Mouse (Mus musculus) retina, postnatal 1 day (tissue): Measurements from ENCODE around the gene Zcchc7.
"Not testable (repeated sequence)": the region's sequence is repeated elsewhere in the genome, so short reads cannot be mapped to it uniquely, and the experiment has no call there.

Experiments used
- DNase-seq: peaks from one replicate; pipeline ENCODE4 v3.0.0-alpha.2; 2012

The Zcchc7 gene

DNA sequence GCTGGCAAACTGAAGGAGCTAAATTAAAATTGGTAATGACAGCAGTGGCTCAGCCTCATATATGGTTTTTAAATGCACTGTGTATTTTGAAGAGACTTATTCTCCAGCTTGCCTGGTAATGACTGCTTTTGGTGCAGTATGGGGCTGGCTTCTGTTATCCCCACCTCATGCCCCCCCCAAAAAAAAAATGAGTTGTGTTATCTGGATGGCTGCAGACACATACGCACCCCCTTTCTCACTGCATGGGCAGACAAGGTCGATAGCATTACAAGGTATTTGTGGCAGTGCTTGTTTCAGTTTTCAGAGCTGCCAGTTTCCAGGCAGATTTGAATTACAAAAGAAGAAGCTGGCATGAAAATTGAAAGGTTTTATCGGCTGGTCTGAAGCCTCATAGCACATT, 162.2 kb downstream of the Zcchc7 start:
- no peak for DNase-seq

DNA sequence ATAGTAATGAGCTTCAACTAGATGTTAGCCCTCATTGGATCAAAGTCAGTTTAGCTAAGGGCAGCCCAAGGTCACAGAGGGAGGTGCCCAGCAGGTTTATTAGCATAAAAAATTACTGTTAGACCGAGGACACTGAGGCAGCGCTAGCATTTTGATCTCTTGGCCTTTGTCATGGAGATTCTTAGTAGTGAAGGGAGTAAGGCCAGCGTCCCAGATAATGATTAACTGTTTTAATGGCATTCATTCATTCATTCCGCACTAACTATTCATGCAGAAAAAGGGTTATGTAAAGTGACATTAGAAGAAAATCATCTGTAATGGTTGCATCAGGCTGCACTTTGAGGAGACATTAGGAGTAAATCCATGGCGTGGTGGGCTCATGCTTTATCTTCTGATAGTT, 165.2 kb downstream of the Zcchc7 start:
- no peak for DNase-seq

DNA sequence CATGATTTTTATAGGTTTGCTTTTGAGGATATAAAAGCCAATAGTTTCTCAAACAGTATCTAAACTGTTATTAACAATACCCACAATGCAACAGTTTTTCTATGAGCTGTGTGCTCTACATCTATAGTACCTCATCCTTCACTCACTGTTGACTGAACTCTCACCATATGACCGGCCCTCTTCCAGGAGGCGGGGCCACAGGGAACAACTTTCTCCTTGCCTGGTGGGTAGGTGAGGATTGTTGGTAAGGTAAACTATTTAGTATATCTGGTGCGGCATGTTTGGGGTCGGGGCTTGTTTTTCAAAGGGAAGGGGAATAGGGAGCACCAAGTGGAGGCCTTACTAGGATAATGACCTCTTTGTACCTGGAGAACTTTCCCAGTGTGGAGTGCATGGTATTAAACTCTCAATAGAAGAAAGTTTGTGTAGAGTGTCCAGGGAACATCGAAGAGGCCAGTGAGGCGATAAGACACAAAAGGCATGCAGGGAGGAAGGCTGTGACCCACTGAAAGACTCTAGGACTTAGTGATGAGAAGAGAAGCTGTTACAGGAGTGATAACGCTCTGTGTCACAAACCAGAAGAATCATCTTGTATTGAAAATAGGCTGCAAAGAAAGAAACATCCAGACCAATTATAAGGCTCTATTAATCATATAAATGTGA, 166.9 kb downstream of the Zcchc7 start:
- DNase-seq, result no peak

DNA sequence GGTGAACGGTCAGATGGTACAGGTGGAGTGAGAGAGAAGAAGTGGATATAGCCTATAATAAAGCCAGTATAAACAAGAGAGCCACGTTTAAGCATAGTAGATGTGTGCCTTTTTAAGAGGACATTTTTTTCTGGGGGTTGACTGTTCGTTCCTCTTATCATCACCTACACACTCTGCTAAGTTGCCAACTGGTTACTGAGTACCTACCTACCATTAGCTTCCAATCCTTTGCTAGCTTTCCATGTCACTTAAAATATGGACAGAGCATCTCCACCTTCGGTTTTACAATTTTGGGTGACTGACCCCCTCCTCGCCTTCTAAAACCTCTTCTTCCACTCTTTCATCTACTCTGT, 167.4 kb downstream of the Zcchc7 start:
- no peak for DNase-seq

DNA sequence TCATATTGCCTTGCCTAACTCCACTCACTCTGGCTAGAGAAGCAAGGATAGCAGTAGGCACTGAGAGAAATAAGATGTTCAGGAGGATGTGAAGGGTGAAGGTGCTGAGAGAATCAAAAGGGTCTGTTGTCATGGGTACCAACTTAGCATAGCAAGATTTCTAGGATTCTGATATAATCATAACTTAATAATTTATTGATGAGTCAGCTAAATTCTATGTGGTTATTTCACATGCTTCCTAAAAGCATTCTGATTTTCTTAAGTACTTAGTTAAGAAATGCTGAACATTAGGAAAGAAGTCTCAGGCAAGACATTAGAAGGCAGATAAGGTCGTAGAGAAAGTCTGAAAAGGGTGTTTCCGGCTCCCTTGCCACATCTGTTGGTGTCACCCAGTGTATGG, 172.3 kb downstream of the Zcchc7 start:
- no peak for DNase-seq

DNA sequence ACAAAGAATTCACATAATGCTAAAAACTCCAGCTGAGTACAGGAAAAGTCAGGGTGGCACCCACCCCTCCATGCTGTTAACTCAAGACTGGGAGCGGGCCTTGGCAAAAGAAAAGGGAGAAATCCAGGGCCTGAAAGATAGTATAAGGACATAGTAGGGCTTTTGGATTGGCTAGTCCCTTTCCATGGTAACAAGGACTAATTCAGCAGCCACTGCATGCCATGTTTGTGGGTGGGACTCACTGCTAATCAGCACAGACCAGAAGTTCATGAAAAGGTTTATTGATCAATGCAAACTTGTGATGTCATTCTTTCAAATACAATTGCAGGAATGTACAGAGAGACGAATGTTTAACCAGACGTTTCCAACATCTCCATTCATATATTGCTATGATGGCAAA, 173.1 kb downstream of the Zcchc7 start:
- DNase-seq, result no peak

DNA sequence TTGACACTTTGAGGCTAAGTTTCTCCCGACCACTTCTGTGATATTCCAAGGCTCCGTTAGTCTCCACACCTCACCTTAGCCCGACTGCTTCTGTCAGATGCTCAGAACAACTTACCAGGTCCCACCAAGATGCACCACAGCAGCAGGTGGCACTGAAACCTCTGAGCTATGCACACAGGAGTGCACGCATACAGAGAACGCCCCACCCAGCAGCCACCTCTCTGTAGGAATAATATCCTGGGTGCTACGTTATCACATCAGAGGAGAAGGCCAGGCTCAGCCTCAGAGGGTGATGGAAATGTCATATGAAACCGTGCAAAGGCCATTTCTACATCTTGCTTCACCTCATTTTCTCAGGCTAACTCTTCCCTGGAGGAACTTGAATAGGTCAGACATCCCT, 174.7 kb downstream of the Zcchc7 start:
- DNase-seq, result no peak

DNA sequence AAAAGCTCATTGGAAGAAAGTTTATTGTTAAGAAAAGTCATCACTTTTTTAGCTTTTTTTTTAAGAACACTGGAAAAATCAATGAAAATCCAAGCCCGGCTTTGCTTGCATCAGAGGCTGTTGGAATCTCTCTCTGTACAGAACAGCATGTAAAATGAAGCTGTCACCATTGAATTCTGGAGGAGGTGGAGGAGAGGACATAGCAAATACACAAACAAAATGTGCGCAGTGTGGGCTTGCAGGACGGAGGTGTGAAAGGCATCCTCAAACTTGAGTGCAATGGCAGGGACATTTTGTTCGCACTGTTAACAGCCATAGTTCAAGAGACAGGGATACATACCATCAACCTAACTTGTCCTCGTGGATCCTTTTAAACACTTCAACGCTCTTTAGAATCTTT, 176.1 kb downstream of the Zcchc7 start:
- no peak for DNase-seq

DNA sequence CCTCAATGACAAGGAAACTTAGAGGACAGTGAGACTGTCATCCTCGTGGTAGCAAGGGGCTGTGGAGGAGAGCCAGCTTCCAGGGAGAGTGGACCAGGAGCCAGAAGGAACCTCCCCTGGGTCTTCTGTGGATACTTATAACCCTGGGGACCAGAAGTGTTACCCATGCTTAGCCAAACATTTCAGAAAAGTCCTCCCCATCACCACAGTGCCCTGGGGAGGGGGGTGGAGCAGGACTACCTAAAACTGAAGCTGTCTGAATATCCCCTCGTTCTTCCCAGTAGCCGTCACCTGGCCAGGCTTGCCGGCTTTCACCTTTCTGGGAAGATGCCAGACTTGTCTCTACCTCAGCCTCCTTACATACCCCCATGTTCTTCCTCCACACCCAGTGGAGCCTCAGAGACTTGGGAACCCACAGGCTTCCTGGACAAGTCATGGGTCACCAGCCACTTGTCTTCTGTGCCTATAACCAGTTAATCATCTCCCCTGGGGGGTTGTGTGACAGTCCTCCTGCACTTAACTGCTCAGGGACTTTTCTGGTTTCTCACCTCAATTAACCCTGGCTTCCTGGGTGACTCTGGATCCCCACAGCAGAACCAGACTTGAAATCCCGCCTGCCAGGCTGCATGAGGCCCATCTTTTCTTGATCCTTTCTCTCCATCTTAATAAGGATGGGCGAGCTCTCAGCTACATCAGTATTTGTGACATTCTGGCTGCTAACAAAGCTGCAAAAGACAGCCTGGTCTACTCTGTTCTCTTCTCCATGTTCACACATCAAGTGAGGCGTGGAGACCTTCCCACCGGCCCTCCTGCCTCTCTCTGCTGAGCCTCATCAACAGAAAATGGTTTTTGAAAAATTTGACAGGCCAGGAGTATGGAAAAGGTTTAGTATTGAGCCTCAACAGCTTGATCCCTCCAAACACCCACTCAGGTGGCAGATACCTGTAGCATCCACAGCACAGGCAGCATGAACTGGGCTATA, 183.0 kb downstream of the Zcchc7 start:
- no peak for DNase-seq

DNA sequence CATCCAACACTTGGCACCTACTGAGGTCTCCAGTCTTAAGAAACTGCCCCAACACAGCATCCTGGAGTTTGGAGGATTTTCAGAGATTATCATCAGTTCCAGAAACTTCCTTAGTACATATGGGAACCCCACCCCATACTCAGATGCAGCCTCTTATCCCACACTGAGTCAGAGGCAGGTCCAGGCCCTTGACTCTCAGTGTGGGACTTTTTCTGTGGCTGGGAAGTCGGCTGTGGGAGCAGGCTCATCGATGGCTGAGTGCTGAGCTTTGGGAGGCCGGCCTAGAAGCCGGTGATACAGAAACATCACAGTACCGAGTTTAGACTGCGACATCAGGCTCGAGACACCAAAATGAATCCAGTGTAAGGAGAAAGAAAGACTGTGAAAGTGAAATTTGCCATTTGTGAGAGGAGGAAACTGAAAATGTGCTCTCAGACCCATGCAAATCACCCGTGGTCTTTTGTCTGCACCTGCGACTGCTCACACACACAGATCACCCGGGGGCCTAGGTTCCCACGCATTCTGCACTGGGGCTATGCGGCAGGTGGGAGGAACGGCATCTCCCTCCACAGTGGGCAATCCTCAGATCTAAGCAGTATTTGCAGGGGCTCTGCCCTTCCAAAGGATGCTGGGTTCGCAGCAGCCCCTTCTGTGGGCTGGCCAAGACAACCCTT, 184.0 kb downstream of the Zcchc7 start:
- DNase-seq, result no peak

DNA sequence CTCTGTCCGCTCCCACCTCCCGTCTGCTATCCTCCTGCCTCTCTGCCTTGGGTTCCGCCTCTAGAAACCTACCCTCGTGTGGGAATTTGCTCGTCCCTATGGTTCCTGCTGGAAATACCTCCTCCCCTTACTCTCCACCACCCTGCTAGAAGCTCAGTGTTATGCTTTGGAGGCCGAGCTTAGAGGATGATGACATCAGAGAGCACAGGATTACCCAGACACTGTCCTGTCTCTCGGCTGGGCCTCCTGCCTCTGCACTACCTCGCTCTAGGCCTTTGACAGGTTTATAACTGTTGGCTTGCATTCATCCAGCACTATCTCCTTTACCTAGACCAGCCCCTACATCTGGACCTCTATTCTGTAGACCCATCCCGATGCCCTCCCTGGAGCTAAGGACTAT, 184.6 kb downstream of the Zcchc7 start:
- DNase-seq, result no peak

DNA sequence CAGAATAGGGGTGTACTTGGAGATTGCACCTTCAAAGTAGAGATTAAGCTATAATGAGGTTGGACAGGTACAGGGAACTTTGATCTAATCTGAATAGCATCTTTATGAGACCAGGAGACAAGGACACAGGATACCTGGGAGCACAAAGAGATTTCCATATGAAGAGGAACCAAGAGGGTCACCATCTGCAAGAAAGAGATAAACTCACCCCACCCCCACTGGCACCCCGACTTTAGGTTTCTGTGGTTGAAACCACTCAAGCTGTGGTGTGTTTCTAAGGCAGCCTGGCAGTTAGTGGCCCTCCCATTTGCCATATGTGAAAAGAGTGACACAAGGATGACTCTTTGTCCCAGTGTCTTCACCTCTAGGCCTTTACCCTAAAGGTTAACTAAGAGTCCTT, 186.6 kb downstream of the Zcchc7 start:
- DNase-seq, result no peak

DNA sequence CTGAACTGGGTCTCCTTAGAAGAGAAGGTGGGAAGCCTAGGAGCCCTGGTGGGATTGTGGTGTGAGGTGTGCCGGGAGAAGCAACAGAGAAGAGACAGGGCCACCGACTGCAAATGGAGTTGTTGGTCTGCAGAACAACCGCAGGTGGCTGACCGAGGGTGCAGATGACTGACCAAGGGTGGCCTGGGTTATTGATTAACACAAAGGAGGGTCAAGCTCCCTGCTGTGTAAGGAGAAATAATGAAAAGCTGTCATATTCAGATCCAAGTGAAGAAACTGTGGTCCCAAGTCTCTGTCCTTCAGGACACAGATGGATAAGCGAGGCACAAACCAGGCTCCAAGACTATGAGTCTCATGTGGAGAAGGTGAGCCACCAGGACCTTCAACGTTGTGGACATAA, 187.8 kb downstream of the Zcchc7 start:
- DNase-seq, result no peak

DNA sequence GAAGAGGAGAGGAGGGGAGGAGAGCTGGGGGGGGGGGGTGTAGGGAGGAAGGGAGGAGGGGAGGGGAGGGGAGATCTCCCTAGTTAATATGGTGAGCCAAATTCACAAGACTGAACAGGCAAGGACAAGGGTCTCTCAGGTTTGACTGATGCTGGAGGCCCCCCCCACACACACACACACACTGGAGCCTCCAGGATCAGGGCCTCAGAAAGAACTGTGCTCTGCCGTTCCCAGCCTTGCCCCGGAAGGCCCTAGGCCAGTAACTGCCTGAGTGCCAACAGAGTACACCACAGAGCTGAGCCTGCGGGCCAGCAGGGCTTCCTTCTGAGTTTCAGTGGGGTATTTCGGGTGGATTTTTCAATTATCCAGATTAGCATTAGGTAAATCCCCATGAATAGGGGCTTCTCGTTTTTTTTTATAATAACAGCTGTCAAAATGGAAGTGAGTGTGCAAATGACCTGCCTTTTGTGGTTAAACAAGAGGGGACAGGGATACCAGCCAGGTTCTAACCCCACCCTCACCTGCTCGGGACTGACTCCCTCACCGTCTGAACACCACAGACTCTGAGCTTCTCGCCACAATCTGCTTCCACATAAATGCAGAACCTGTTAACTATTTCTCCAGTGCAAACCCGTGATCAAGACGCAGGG, 188.9 kb downstream of the Zcchc7 start:
- peak; percentile 44 for DNase-seq

DNA sequence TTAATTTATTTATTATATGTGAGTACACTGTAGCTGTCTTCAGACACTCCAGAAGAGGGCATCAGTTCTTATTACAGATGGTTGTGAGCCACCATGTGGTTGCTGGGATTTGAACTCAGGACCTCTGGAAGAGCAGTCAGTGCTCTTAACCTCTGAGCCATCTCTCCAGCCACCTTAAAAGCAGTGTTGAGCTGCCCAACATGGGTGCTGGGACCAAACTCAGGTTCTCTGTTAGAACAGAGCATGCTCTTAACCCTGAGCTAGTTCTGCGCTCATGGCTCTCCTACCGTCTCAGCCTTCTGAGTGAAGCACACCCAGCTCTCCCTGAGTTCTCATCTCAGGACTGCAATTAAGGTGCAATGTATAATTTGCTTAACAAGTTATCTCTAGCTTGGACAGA, 190.4 kb downstream of the Zcchc7 start:
- DNase-seq, result not testable (repeated sequence)

DNA sequence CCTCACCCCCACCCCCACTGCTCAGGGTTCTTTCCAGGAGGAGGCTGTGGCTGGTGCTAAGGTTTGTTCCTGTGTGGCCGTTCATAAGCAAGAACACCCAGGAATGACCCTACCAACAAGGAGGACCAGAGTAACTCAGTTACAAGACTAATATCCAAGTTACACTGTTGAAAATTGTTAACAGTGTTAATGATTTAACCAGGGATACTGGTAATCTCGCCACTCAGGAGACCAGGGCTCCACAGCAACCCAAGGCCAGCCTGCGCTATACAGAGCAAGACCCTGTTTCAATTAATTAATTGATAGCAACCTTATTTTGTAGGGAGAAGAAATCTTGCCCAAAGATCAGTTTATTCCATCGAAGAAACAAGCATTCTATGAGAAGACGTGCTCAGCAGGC, 191.8 kb downstream of the Zcchc7 start:
- no peak for DNase-seq

DNA sequence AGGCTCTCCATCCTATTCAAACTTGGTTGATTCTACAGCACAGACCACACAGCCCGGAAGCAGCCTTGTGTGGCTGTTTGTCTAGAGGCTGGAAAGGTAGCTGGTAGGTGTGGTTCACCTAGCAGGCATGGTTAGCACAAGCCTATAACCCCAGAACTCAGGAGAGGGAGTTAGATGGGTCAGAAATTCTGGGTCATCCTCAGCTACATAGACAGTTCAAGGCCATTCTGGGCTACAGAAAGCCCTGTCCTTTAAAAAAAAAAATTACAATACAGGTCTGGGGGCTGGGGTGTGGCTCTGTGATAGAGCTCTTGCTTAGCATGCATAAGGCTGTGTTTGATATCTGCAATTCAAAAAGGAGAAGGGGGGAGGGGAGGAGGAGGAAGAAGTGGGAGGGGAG, 192.6 kb downstream of the Zcchc7 start:
- no peak for DNase-seq

DNA sequence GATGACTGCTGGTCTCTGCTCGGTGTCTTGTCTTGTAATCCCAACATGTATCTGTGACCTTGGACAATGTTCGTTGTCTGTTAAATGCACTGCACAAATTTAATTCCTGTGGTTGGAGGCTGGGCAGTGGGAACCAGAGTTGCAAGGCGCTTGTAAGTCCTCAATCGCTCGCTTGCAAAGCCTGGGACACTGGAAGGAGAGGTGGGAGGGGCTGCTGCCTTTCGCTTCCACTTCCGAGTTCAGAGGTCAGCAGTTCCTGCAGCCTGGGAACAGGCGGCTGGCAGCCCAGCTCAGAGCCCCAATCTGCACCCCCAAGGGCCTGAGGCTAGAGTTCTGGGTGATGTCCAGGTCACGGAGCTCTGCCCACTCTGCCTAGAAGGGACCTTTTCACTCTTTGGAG, 197.4 kb downstream of the Zcchc7 start:
- no peak for DNase-seq

DNA sequence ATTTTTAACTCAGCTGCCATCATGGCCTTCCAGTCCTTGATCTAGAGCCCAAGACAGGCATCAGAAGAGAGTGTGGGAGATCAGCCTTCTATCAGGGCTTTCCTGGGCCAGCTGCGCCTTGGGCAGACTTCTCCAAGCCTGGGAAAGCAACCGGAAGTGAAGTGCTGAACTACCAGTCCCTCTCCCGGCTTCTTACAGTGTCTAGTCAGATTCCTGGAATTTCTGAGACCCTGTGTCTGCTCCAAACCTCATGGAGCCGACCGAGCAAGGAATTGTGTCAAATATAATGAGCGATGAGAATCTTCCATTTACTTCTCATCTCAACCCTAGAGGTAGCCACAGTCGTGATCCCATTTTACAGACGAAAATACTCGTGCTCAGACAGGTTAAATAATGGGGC, 203.1 kb downstream of the Zcchc7 start:
- no peak for DNase-seq

DNA sequence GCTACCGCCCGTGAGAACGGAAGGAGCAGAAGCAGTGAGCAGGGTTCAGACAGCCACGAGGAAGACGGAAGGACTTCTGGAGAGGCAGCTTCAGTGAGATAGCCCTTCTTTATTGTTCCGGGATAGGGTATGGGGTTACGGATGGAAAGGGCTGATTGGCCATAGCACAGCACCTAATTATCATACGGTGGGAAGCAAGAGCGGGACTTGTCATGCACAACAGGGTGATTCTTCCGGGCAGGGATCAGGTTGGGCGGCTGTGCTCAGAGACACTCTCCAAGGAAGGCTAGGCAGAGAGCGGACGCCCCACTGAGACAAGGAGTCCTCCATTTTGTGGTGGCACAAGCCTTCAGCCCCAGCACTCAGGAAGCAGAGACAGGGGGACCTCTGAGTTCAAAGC, 203.5 kb downstream of the Zcchc7 start:
- no peak for DNase-seq

DNA sequence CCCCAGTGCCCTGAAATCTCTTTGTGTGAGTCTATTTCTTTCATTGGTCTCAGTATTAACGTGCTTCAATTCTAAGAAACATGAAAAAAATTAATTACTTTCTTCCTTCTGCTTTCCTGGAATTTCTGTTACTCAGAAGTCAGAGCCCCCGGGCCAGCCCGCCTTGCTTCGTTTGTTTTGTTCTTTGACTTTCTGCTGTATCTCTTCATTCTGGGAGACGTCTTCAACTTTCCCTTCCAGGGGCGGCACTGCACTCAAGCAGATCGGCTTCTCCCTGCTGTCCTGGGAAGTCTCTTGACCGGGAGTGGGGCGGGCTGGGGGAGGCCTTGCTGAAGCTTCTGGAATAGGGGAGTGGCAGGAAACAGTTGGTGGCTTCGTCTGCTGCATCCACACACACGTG, 207.5 kb downstream of the Zcchc7 start:
- DNase-seq, result no peak

DNA sequence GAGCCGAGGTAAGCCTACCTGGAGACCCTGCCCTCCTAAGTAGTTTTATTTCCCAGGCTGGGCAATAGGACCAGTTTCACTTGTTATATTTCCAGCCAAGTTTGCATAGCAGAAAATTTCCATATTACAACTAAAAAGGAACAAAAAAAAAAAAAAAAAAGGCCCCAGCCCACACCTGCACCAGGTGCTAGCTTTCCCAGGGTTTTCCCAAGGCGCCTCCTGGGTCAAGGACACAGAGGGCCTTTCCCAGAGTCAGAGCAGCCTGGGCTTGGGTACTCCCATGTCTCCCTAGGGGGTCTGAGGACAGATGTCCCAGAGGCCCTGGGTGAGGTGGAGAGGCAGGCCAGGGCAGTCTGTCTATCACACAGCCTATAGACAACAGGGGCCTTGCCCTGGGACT, 209.5 kb downstream of the Zcchc7 start:
- DNase-seq, result no peak

DNA sequence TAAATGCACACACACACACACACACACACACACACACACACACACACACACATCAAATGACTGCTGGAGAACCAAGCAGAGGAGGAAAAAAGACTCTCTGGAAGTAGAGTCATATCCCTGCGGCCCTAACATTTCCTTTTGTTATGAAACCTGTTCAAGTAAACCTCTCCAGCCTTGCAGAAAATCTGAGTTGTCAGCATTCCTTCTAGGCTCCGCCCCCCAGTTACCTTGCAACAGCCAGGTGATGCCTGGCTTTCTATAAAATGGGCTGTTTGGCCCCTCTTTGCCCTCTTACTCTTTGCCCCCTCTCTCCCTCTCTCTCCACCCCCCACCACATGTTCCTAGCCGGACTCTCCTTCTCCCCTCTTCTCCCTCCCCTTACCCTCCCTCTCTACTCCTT, 210.1 kb downstream of the Zcchc7 start:
- no peak for DNase-seq

DNA sequence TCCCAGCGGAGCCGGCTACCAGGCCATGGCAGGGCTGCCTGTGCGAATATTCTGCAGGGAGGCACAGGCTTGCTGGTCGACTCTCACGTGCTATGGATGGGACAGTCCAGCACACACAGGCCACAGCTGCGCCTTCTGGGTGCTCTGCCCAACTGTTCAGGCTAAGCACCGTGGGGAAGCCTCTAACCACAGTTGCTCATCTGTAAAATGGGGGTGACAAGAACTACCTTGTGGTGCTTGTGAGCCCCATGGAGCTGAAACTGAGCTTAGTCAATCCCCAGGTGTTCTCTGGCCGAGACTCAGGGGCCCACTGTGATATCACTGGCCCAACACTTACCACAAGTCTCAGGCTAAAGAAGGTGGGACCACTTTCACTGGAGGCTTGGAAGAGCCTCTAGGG, 211.7 kb downstream of the Zcchc7 start:
- no peak for DNase-seq
